Mouse (Mus musculus) ES-Bruce4 (cell line): ENCODE data around the gene Prtg. TPM values are rescaled to one million over a fixed set of nuclear protein-coding genes. Genes with fewer than 3 reads are reported as not detected.

Experiments
- H3K27ac ChIP-seq: 2 replicates; pipeline ENCODE4 v1.5.1; 2012; ENCODE audit warnings: low read length, inconsistent platforms; ENCODE audit not compliant: insufficient read depth
- H3K27me3 ChIP-seq: 2 replicates; pipeline ENCODE4 v1.6.1; 2012; ENCODE audit warnings: mild to moderate bottlenecking, low read length, inconsistent platforms; ENCODE audit not compliant: control insufficient read depth, poor library complexity, insufficient read depth, severe bottlenecking
- H3K36me3 ChIP-seq: 2 replicates; pipeline ENCODE4 v1.6.1; 2012; ENCODE audit warnings: inconsistent platforms, mild to moderate bottlenecking, low read length, moderate library complexity; ENCODE audit not compliant: control insufficient read depth, poor library complexity, insufficient read depth, severe bottlenecking
- H3K4me1 ChIP-seq: one replicate; pipeline ENCODE4 v1.8.1; 2011; ENCODE audit warnings: low read length; ENCODE audit not compliant: control insufficient read depth, insufficient read depth
- H3K4me3 ChIP-seq: 2 replicates; pipeline ENCODE4 v1.5.1; 2011; ENCODE audit warnings: low read depth, mild to moderate bottlenecking, low read length
- H3K9ac ChIP-seq: 2 replicates; pipeline ENCODE4 v1.6.1; 2012; ENCODE audit warnings: low read depth, mild to moderate bottlenecking, inconsistent platforms; ENCODE audit not compliant: poor library complexity, severe bottlenecking
- H3K9me3 ChIP-seq: replicated peaks from 2 replicates; pipeline ENCODE4 v1.6.1; 2012; ENCODE audit warnings: mild to moderate bottlenecking, low read length, inconsistent platforms; ENCODE audit not compliant: control insufficient read depth, poor library complexity, insufficient read depth, severe bottlenecking
- CTCF ChIP-seq: IDR thresholded peaks from one replicate; pipeline ENCODE4 v1.8.1; 2011; ENCODE audit warnings: low read depth, low read length
- EP300 ChIP-seq: IDR thresholded peaks from 2 replicates; pipeline ENCODE4 v1.6.1; 2011; ENCODE audit warnings: low read depth, low read length; ENCODE audit not compliant: insufficient read depth
- POLR2A ChIP-seq: IDR thresholded peaks from one replicate; pipeline ENCODE4 v1.8.1; 2011; ENCODE audit warnings: low read length; ENCODE audit not compliant: insufficient read depth
- polyA plus RNA-seq: library from polyadenylated mRNA; stranded (reverse); fragments of >200 nt; gene quantifications from 2 replicates; pipeline ENCODE4 v1.2.4, GENCODE M21; 2011; ENCODE audit warnings: low read depth; ENCODE audit not compliant: missing spikeins, insufficient read depth, insufficient read length

The Prtg gene
- polyA plus RNA-seq, 1 experiment, result 78.5 TPM

DNA sequence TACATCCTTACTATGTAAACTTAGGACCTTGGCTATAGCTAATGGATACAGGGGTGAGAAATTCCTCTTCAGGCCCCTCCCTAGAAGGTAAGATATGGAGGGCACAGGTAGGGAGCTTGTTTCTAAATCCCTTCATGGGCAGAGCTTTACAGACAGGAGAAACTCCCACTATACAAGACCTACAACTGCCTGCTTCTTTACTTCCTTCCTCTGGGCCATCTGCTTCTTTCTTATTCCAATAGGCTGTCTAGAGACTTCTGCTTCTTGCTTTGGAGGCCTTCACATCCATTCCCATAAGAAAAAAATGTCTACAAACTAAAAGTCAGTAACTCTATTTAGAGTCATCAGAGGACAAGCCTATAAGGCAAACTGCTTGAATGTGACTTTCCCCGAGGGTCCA lies 18.9 kb upstream of the Prtg start:
- H3K27me3 ChIP-seq, result no peaks in the 10 kb centered on the region
- H3K36me3 ChIP-seq, result no peaks in the 10 kb centered on the region
- no peaks in the 10 kb centered on the region for H3K4me1 ChIP-seq
- no peak overlapping the region for H3K9ac ChIP-seq
- no peak overlapping the region for H3K27ac ChIP-seq
- H3K4me3 ChIP-seq, result no peak overlapping the region
- no peak for TF ChIP-seq CTCF
- TF ChIP-seq EP300, result no peak
- TF ChIP-seq POLR2A, result no peak
- no peaks in the 10 kb centered on the region for H3K9me3 ChIP-seq

DNA sequence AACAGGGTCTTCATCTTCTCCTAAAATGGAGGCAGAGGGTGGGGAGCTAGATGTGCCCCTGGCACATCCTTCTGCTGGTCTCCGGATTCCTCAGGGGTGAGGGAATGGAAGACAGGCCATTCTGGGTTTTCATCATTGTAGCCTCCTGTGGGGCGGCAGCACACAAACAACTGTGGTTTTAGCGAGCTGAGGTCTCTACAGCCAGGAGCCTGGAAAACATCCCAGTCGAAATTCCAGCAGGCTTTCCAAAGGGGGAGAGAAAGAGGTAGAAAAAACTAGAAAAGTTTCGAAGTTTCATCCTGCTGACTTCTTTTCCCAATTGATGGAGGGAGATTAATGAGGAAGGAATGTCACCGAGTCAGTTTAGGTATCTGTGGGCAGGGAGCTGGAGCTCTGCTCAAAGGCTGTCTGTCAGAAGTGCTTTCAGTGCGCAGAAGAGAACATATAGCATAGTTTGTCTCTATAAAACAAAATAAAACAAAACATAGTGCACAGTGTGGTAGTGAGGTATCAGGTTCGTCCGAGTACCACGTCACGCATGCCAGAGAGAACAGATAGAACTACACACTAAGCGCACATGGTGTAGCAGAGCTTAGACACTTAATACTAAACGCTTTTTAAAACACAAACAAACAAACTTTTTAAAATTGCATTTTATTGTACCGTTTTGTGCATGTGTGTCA lies 16.0 kb upstream of the Prtg start:
- Histone ChIP-seq H3K9ac (no peak overlapping the region), H3K4me1 (no peaks in the 10 kb centered on the region), H3K4me3 (no peak overlapping the region), H3K27ac (no peak overlapping the region), H3K9me3 (0 out of 2 replicates have a peak, but pooled peaks cover 2% of the 10 kb centered on the region), H3K27me3 (no peaks in the 10 kb centered on the region), H3K36me3 (no peaks in the 10 kb centered on the region)
- TF ChIP-seq EP300 (no peak), POLR2A (no peak), CTCF (no peak)

- Histone ChIP-seq H3K4me1 (no peaks in the 10 kb centered on the region), H3K4me3 (no peak overlapping the region), H3K9ac (no peak overlapping the region), H3K27me3 (no peaks in the 10 kb centered on the region), H3K9me3 (0 out of 2 replicates have a peak, but pooled peaks cover 2% of the 10 kb centered on the region), H3K27ac (no peak overlapping the region), H3K36me3 (no peaks in the 10 kb centered on the region)
- no peak for TF ChIP-seq EP300
- no peak for TF ChIP-seq POLR2A
- no peak for TF ChIP-seq CTCF
These were observed 15.5 kb upstream of the Prtg start for GRCm38 (mm10) chr9:72791213-72791582.

DNA sequence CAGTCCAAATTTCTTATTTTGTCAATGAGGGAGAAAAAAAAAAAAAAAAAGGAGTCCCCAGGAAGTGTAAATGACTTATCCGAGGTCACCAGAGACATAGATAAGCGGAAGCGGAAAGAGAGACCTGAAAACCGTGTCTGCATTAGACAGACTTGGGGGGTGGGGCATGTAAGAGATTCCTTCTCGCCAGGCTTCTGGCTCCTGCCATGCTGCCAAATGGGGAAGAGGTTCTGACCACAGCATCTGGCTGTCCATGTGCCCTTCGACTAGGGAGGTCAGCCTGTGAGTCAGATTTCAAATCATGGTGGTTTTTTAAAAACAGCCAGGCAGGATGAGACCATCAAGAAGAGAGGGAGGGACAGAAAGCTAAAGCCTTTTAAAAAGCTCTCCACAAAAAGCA lies 15.0 kb upstream of the Prtg start:
- TF ChIP-seq EP300 (no peak), POLR2A (no peak), CTCF (no peak)
- H3K4me3 ChIP-seq, result no peak overlapping the region
- H3K9me3 ChIP-seq, result 0 out of 2 replicates have a peak, but pooled peaks cover 2% of the 10 kb centered on the region
- H3K27ac ChIP-seq, result no peak overlapping the region
- H3K27me3 ChIP-seq, result no peaks in the 10 kb centered on the region
- no peak overlapping the region for H3K9ac ChIP-seq
- H3K4me1 ChIP-seq, result no peaks in the 10 kb centered on the region
- no peaks in the 10 kb centered on the region for H3K36me3 ChIP-seq

- no peak overlapping the region for H3K9ac ChIP-seq
These were observed 11.4 kb upstream of the Prtg start for GRCm38 (mm10) chr9:72795243-72795642.

DNA sequence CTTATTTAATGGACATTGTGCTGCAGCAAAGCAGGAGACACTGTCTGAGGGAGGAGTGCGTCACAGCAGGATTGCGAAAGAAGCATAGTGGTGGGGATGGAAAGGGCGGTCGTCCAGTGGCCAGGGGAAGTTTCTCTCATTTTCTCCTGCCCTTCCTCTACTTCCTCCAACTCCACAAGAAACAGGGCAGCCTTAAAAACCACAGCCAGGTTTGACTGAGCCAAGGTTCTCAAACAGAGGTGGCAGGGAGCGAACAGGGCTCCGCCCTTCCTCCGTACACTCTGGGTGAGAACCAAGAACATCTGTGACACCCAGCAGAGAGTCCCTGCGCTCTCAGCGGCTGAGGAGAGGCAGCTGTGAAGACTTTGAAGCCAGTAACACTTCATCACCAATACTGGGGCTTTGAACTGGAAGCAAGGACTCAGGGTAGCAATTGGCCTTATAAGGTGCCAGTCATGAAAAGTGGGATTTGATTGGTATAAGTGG lies 9.5 kb upstream of the Prtg start:
- H3K9me3 ChIP-seq, result 0 out of 2 replicates have a peak, but pooled peaks cover 2% of the 10 kb centered on the region
- no peak overlapping the region for H3K27ac ChIP-seq
- H3K9ac ChIP-seq, result no peak overlapping the region
- H3K4me3 ChIP-seq, result no peak overlapping the region
- no peaks in the 10 kb centered on the region for H3K36me3 ChIP-seq
- H3K27me3 ChIP-seq, result no peaks in the 10 kb centered on the region
- H3K4me1 ChIP-seq, result no peaks in the 10 kb centered on the region
- TF ChIP-seq CTCF (no peak), POLR2A (no peak), EP300 (no peak)

More at GRCm38 (mm10) chr9:72795243-72795642, 11.4 kb upstream of the Prtg start:
- H3K4me3 ChIP-seq, result no peak overlapping the region
- H3K27ac ChIP-seq, result no peak overlapping the region
- no peaks in the 10 kb centered on the region for H3K36me3 ChIP-seq
- H3K4me1 ChIP-seq, result no peaks in the 10 kb centered on the region
- no peaks in the 10 kb centered on the region for H3K27me3 ChIP-seq
- 0 out of 2 replicates have a peak, but pooled peaks cover 2% of the 10 kb centered on the region for H3K9me3 ChIP-seq
- TF ChIP-seq CTCF (no peak), POLR2A (no peak), EP300 (no peak)
